Mouse (Mus musculus) induced T-regulatory cell, adult 2 months (primary cell): ENCODE data around the gene Herc6.

Experiments used
- DNase-seq: peaks from one replicate; pipeline ENCODE4 v3.0.0-alpha.2; 2012; ENCODE audit warnings: low read depth

Herc6 gene

GRCm38 (mm10) chr6:57581595-57581994 is 795 bp downstream of the Herc6 start:
- DNase-seq, result no peak

GRCm38 (mm10) chr6:57582356-57582755 is 1.6 kb downstream of the Herc6 start:
- peak; percentile 89 for DNase-seq

- DNase-seq, result no peak
These were observed 24.9 kb downstream of the Herc6 start for GRCm38 (mm10) chr6:57605546-57606307.

- DNase-seq, result no peak
These were observed 27.2 kb downstream of the Herc6 start for GRCm38 (mm10) chr6:57607999-57608398.

- peak; percentile 41 for DNase-seq
These were observed 28.8 kb downstream of the Herc6 start for GRCm38 (mm10) chr6:57609631-57610030.

- no peak for DNase-seq
These were observed 35.0 kb downstream of the Herc6 start for GRCm38 (mm10) chr6:57615788-57616187.

- no peak for DNase-seq
These were observed 58.7 kb downstream of the Herc6 start for GRCm38 (mm10) chr6:57639531-57639930.

- DNase-seq, result no peak
These were observed 61.0 kb downstream of the Herc6 start for GRCm38 (mm10) chr6:57641789-57642188.

GRCm38 (mm10) chr6:57647256-57647655 is 66.5 kb downstream of the Herc6 start:
- no peak for DNase-seq

- no peak for DNase-seq
These were observed 80.5 kb downstream of the Herc6 start for GRCm38 (mm10) chr6:57661295-57661694.

GRCm38 (mm10) chr6:57684156-57684555 is 103.4 kb downstream of the Herc6 start:
- DNase-seq, result no peak

- DNase-seq, result peak; percentile 93
These were observed 110.9 kb downstream of the Herc6 start, which contains the start of gene Pyurf for GRCm38 (mm10) chr6:57691467-57692261. Gene Pyurf, minus strand, starts transcription at chr6:57692078.

GRCm38 (mm10) chr6:57693116-57693515 is 112.3 kb downstream of the Herc6 start:
- no peak for DNase-seq

GRCm38 (mm10) chr6:57701686-57702085 is 120.9 kb downstream of the Herc6 start:
- no peak for DNase-seq

GRCm38 (mm10) chr6:57702376-57702742 is 121.6 kb downstream of the Herc6 start, which contains the start of gene Lancl2:
Gene Lancl2, plus strand, starts transcription at chr6:57702540.
- peak; percentile 65 for DNase-seq

GRCm38 (mm10) chr6:57702743-57703499 is 122.1 kb downstream of the Herc6 start:
- peak; percentile 97 for DNase-seq

- DNase-seq, result no peak
These were observed 122.9 kb downstream of the Herc6 start for GRCm38 (mm10) chr6:57703703-57704102.

- DNase-seq, result peak; percentile 57
These were observed 125.9 kb downstream of the Herc6 start for GRCm38 (mm10) chr6:57706721-57707120.

GRCm38 (mm10) chr6:57711726-57712125 is 130.9 kb downstream of the Herc6 start:
- peak; percentile 16 for DNase-seq
